Mouse (Mus musculus): ENCODE measurements around the gene Cyp4f15. TPM values are rescaled to one million over a fixed set of nuclear protein-coding genes. Genes with fewer than 3 reads are reported as not detected.
"Not testable (repeated sequence)": the region's sequence is repeated elsewhere in the genome, so short reads cannot be mapped to it uniquely, and the experiment has no call there.

Gene Cyp4f15
- 0.05 TPM in 1 of 2 replicates, not detected in the other for polyA plus RNA-seq (2015; fragmentation: Nextera tagmentation; extraction: Ambion mirVana)

DNA sequence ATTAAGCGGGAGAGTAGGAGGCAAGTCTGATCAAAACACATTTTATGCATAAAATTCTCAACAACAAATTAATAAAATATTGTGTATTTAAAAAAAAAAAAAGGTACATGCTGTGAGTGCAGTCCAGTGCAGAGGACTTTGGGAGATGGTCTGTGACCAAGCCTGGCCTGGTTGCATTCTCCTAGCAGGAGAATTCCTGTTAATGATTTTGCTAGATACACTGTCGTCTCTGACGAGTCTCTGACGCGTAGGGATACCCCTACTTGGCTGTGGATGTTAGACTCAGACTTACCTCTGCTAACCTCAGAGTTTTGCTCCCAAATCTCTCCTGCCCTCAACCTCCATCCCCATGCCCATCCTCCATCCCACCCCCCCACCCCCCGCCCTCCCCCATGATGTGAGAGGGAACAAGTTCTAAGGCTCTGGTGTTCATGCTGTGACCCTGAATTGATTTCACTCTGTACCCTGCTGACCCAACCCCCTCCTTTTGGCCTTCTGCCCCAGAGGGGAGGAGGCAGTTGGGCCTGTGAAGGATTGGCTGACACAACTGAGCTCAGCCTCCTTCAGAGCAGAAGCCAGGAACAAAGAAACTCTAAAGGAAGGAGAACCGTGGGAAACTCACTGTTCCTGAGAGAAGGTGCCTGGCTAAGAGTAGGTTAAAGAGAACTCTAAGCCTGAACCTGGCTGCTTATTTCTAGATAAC is at the start of gene Cyp4f15:
Gene Cyp4f15, plus strand, starts transcription at position 580 of the 703 bp plus-strand sequence.
- no peak for DNase-seq (ENCODE audit: low spot score)

DNA sequence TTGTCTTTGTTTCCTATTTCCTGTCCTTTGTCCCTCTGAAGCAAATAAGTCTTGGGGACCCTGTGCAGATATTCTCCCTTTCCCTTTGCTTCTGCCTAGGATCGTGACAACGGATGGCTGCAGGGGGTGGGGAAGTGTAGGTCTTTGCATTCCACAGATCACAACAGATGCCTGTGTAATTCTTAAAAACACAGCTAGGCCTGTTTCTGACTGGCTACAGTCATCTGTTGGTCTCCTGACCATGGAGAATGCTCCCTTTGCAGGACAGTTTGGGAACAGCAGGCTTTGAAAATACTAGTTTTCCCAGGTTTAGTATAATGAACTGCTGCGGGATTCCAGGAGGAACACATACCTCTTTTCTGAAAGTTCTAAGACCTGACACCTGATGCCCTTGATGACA is 49.1 kb upstream of the Cyp4f15 start:
- DNase-seq (ENCODE audit: low spot score): no peak

DNA sequence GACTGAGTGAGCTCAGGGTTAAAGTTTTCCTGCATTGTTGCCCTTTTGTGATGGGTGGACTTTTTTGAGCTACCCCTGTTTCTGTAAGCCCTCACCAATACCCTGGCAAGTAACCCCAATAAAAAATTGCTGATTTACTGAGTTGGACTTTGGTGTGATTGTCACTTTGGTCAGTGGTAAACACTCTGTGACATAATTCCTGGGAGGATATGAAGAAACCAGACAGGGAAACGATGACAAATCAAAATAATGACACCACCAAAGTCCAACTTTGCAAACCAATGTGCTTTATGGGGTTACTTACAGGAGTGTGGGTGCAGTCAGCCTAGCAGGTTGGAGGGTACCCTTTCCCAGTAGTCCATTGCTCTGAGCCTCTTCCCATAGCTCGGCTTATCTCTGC is 48.3 kb upstream of the Cyp4f15 start:
- no peak for DNase-seq (ENCODE audit: low spot score)

DNA sequence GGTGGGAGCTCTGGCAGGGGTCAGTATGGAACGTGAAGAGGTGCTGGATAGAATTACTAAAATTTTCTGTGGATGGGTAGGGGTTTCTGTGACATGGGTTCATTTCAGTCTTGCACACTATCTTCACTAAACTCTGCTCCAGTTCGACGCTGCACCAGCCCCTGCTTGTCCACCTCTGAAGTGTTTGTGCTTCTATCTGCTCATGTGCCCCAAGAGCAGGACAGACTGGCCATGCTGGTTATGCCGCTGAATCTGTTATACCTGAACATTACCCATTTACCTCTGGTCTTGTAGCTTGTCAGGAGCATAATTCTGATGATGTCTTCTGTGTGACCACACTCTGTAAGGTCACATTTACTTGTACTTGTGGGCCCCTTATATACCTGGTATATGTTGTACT is 38.8 kb upstream of the Cyp4f15 start:
- DNase-seq (ENCODE audit: low spot score): no peak

DNA sequence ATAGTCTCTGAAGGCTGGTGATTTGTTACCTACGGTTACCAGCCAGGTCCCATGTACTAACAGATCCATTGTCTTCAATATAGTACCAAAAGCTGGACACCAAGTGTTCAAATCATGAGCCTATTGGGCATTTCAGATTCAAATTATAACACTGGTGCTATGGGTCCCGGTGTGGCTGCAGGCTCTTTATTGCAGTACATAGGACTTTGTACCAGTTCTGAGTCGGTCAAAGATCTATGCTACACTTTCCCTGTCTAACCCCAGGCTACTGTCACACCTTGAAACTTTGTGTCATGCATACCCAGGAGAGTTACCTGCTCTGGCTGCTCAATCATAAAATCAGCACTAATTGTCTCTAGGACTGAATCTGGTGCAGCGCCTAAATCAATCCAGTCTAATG is 31.6 kb upstream of the Cyp4f15 start:
- DNase-seq (ENCODE audit: low spot score): no peak

DNA sequence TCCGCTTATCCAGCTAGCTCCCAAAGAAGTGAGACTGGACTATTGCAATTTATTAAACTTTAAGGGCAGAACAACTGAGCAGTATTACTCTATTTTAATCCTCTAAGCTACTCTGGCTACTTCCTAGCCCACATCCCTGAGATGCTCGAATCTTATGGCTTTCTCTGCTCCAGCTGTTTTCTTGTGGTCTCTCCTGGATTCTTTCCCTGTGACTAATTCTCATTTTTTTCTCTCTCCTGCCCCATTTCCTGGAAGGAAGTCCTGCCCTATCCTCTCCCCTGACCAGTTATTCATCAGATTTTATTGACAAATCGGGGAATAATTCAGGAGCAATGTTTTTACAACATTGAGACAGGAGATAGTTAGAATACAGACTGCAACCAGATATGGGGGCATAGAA is 28.4 kb upstream of the Cyp4f15 start:
- no peak for DNase-seq (ENCODE audit: low spot score)

DNA sequence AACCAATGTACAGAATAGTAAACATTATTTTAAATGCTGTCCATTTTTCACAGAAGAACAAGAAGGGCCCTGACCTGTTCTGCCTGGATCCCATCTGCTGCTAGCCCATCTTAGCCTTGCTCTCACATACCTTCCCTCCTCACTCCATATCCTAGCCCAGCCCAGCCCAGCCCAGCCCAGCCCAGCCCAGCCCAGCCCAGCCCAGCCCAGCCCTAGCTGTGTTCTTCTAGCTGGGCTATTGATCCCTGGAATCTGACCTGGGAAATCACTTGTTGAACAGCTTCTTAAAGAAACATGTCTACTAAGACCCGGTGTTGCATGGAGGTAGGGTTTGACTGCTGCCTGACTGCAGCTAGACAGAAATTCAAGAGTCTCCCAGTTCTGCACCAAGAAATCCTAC is 27.2 kb upstream of the Cyp4f15 start:
- DNase-seq (ENCODE audit: low spot score): no peak

DNA sequence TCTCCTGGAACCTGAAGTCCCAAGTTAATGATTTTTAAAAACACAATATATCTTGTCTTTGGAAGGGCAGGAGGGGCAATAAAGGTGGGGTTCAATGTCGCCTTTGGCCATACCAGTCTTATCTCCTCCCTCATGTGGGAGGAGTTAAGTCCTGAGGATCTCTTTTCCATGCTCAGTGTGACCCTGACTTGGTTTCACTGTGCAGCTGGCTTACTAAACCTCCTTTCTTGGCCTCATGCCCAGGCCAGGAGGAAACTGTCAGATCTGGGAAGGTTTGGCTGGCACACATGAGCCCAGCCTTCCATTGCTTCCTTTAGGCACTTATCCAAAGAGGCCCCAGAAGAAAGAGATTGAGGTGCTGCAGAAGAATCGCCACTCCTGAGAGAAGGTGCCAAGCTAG is 26.7 kb upstream of the Cyp4f15 start, which contains the start of gene Cyp4f40:
Gene Cyp4f40, plus strand, starts transcription at position 189 of the 400 bp plus-strand sequence.
- no peak for DNase-seq (ENCODE audit: low spot score)

DNA sequence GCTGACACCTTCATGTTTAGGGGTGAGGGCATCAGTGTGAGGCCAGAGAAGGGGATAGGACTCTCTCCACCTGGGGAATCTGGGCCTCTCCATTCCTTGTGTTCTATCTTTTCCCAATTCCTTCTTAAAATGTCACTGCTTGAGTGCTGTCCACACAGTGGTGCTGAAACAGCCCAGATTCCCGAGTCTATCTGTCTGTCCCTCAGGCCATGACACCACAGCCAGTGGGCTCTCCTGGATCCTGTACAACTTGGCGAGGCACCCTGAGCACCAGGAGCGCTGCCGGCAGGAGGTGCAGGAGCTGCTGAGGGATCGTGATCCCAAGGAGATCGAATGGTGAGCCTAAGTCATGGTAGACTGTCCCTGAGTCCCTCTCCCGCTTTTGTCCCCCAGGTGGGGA is 11.5 kb upstream of the Cyp4f15 start:
- no peak for DNase-seq (ENCODE audit: low spot score)

DNA sequence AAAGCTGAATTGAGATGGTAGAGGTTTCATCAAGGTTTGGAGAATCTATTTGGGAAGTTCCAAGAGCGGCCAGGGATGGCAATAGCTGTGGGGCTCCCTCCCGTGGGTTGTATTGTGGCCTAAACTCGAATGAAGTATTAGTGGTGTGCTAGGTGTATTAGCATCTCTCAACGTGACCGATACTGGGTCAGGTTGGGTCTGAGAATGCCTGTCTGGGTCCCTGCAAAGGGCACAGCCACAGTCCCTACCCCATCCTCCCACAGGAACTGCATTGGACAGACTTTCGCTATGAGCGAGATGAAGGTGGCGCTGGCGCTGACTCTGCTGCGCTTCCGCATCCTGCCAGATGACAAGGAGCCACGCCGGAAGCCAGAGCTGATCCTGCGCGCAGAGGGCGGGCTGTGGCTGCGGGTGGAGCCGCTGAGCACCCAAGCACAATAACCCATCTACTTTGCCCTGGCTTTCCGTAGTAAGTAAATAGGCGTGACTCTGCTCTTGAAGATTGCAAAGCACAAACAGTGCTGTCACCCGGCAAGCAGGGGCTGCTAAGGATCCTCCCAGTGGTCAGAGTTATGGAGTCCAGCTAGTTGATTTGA is 9.3 kb upstream of the Cyp4f15 start:
- DNase-seq (ENCODE audit: low spot score): peak; percentile 50

DNA sequence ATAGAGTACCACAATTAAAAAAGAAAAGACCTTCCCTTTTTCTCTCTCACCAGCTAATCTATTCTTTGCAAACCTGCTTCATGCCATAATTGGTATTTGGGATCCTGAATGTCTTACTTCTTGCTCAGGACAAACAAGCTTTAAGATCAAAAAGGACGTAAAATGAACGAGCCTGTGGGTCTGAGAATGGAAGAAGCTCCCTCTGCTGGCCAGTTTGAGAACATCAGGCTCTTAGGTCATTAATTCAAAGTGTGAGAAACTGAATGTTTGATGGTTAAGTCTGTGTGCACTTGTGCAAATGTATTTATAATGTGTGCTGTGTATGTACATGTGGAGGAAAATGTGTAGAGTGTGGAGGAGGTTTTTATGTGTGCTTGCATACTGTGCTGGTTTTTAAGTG is 5.0 kb upstream of the Cyp4f15 start:
- DNase-seq (ENCODE audit: low spot score): peak; percentile 76

DNA sequence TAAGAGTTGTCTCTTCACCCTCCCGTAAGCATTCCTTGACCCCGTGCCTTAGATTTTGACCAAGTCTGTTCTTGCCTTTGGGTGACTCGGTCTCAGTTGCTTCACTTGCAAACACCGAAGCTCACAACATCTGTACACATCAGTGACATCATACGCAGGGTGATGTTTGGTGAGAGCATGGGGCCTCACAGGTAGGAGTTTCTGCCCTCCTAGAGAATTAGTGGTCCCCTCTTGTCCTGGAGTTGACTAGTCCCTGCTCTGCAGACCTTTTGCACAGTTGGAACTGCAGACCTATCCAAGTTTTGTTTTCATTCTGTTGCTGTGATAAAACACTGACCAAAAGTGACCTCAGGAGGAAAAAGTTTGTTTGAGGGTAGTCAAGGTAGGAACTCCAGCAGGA is 1.3 kb downstream of the Cyp4f15 start:
- no peak for DNase-seq (ENCODE audit: low spot score)

DNA sequence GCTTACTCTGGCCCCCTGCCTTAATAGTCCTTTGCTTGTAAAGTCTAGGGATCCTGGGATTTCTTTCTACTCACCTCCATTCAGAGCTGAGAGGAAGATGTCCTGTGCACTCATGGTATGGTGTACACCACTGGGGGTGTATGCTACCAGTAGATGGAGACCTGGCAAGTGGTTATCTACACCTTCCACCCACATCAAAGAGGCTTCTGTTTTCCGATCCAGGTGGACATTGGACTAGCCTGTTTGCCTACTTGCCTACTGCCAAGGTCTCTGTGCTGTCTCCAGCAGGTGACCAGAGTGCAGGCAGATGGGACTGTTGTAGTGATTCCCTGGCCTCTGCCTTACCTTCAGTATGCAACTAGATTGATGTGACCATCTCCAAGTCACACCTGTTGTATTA is 5.5 kb downstream of the Cyp4f15 start:
- no peak for DNase-seq (ENCODE audit: low spot score)

DNA sequence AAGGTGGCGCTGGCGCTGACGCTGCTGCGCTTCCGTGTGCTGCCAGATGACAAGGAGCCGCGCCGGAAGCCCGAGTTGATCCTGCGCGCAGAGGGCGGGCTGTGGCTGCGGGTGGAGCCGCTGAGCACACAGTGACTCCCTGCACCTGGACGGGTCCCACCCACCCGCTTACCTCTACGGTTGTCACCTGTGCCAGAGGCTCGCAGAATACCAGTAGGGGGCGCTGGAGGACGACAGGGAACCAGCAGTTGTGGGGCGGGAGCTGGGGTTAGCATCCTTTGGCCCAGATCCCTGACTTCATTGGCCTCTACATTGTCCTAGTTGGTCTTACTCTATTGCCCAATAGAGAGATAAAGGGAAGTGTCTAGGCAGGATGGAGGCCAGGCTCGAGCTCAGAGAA is 17.4 kb downstream of the Cyp4f15 start:
- peak; percentile 43 for DNase-seq (ENCODE audit: low spot score)

DNA sequence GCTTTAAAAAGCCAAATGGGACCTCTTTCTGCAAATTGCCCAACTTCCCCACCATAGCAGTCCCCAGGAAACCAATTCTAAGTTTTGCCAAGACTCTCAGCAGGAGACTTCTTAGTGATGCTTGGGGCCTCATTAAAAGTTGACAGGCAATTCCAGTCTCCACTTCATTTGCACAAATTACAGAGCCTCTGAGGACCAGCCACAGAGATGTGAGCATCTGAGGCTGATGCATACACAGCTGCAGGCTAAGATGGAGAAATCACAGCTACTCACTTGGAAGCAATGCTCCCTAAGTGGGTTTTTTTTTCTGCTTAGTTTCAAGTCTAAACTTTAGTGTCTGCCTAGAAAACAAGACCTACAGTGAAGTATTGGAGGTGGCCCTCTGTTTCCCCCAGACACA is 25.1 kb downstream of the Cyp4f15 start:
- not testable (repeated sequence) for DNase-seq (ENCODE audit: low spot score)

DNA sequence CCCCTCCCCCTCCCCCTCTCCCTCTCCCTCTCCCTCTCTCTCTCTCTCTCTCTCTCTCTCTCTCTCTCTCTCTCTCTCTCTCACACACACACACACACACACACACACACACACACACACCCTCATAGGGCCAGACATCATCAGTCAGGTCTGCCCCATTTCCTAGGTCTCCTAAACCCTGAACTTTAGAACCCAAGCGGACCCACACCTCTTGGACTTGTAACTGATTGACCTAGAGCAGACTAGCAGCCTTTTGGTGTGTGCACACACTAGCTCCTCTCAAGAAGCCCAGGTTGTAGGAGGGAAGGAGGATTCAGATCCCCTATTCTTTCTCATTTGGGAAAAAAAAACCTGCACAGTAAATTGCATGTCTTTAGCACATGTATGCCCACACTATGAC is 36.7 kb downstream of the Cyp4f15 start:
- not testable (repeated sequence) for DNase-seq (ENCODE audit: low spot score)

DNA sequence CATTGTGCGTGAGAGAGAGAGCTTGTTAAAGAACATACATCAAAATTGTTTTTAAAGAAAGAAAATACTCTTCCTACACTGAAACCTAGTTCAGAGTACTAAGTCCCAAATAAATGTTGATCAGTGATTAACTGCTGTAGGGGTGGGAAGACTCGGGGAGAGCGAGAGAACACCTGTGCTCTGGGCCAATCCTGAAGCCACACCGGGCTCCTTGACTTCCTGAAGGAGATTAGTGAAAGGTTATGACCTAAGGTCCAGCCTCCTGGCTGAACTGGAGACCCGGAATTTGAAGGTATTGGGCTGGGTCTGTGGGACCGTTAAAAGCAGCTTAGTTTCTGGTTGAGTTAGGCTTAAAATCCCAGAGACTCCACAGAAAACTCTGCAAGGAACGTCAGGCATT is 37.3 kb downstream of the Cyp4f15 start:
- DNase-seq (ENCODE audit: low spot score): no peak

DNA sequence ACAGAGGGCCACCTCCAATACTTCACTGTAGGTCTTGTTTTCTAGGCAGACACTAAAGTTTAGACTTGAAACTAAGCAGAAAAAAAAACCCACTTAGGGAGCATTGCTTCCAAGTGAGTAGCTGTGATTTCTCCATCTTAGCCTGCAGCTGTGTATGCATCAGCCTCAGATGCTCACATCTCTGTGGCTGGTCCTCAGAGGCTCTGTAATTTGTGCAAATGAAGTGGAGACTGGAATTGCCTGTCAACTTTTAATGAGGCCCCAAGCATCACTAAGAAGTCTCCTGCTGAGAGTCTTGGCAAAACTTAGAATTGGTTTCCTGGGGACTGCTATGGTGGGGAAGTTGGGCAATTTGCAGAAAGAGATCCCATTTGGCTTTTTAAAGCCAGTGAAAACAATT is 40.9 kb downstream of the Cyp4f15 start:
- not testable (repeated sequence) for DNase-seq (ENCODE audit: low spot score)

DNA sequence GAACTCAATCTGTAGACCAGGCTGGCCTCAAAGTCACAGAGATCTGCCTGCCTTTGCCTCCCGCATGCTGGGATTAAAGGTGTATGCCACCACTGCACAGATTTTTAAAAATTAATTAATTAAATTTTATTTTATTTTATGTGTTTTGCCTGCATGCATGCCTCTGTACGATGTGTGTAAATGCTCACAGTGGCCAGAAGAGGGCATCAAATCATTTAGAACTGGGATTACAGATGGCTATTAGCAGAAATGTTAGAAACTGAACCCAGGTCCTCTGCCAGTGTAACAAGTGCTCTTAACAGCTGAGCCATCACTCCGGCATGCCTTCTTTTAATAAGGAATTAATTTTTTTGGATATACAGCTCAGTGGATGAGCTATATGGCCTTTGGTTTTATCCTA is 43.6 kb downstream of the Cyp4f15 start:
- peak; percentile 4 for DNase-seq (ENCODE audit: low spot score)

DNA sequence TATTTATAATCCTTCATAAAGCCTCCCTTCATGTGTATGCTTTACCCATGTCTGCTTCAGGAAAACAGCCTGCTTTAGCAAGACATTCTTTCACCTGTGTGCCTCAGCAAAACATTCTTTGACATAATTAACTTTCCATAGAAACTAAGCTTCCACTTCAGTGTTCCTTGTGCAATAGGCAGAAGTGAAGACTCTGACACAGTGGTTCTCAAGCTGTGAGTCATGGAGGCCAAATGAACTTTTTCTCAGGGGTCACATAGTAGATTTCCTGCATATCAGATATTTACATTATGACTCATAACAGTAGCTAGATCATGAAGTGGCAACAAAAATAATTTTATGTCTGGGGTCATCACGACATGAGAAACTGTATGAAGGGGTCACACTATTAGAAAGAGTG is 53.0 kb downstream of the Cyp4f15 start:
- no peak for DNase-seq (ENCODE audit: low spot score)

DNA sequence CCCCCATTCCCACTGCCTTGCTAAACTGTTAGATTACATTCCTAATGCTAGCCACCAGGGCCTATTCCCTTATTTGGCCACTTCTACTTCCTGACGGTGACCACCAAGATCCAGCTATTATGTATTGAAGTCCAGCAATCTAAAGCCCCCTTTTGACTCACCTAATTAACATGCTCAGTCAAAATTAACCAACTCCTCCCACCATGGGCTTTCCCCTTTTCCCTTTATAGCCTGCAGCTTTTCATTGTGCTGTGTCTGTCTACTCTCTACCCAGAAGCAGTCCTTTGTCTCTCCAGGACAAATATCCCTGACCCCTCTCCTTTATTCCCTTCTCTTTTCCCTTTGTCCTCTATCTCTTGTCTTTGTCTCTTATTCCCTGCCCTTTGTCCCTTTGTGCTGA is 55.6 kb downstream of the Cyp4f15 start:
- no peak for DNase-seq (ENCODE audit: low spot score)

DNA sequence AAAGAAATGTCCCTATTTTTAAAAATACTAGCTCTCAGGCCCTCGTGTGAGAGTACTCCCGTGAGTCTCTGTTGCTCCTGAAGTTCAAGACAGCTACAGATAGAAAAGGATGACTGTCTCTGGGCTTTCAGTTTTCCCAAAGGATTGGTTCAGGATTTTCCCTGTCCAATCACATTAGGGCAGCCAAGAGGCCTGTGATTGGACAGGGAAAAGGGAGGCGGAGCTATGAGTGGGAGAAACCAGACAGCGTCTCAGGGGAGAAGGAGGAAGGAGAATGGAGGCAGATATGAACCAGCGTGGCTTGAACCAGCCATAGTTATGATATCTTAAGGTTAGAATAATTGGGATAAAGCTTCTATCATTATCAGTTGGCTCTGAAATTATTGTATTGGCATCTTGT is 65.2 kb downstream of the Cyp4f15 start:
- no peak for DNase-seq (ENCODE audit: low spot score)
